Mouse (Mus musculus) CH12.LX (cell line): ENCODE measurements around the gene Mrpl48. TPM values are rescaled to one million over a fixed set of nuclear protein-coding genes. Genes with fewer than 3 reads are reported as not detected.

Experiments
- DNase-seq: peaks from one replicate; pipeline ENCODE4 v3.0.0-alpha.2; 2013; ENCODE audit errors: extremely low read depth
- H3K27ac ChIP-seq: 2 replicates; pipeline ENCODE4 v1.5.1; 2012; ENCODE audit warnings: low read depth, mild to moderate bottlenecking, control low read depth, moderate library complexity; ENCODE audit not compliant: insufficient read depth
- H3K27me3 ChIP-seq: replicated peaks from 2 replicates; pipeline ENCODE3; 2012; ENCODE audit warnings: inconsistent platforms
- H3K36me3 ChIP-seq, 2 experiments: replicated peaks in 1 of 2; 2 replicates each; pipeline versions ENCODE3 to v1.6.1; 2012; ENCODE audit warnings: inconsistent platforms in 1 of 2, low read length in 1 of 2, mild to moderate bottlenecking in 1 of 2, mixed read lengths in 1 of 2, moderate library complexity in 1 of 2; ENCODE audit not compliant: control insufficient read depth in 1 of 2, insufficient read depth in 1 of 2
- H3K4me1 ChIP-seq, 2 experiments: 2 replicates each; pipeline ENCODE4 v1.6.1; 2012; ENCODE audit warnings: inconsistent platforms in 1 of 2, moderate library complexity in 1 of 2; ENCODE audit not compliant: insufficient read depth in 2 of 2, control insufficient read depth in 1 of 2
- H3K4me2 ChIP-seq: 2 replicates; pipeline ENCODE4 v1.6.1; 2012; ENCODE audit warnings: low read depth, mild to moderate bottlenecking, control low read depth; ENCODE audit not compliant: poor library complexity, insufficient read depth, severe bottlenecking
- H3K4me3 ChIP-seq, 3 experiments: fragments of 150-350 bp in 1 of 3; sonication (generic) in 1 of 3; replicated peaks in 1 of 3; 2 replicates each; pipeline versions ENCODE3 to v1.5.1; 2011 to 2012; ENCODE audit warnings: low read depth in 2 of 3, low read length in 2 of 3, mild to moderate bottlenecking in 2 of 3, moderate library complexity in 2 of 3, control low read depth in 1 of 3, improper control_type of control experiment in 1 of 3, inconsistent platforms in 1 of 3, mixed read lengths in 1 of 3; ENCODE audit not compliant: poor library complexity in 1 of 3
- H3K79me2 ChIP-seq: replicated peaks from 2 replicates; pipeline ENCODE4 v1.6.1; 2012; ENCODE audit warnings: mild to moderate bottlenecking, moderate library complexity; ENCODE audit not compliant: control insufficient read depth, poor library complexity, insufficient read depth, severe bottlenecking; ENCODE audit errors: extremely low read depth
- H3K9ac ChIP-seq: 2 replicates; pipeline ENCODE4 v1.6.1; 2012; ENCODE audit warnings: low read depth, mild to moderate bottlenecking, control low read depth, moderate library complexity; ENCODE audit not compliant: insufficient read depth
- H3K9me3 ChIP-seq: replicated peaks from 2 replicates; pipeline ENCODE3; 2012; ENCODE audit warnings: low read length, inconsistent platforms, mixed read lengths
- CHD2 ChIP-seq: IDR thresholded peaks from 2 replicates; pipeline ENCODE4 v1.6.1; 2011; ENCODE audit warnings: low read length, improper control_type of control experiment
- ELF1 ChIP-seq: IDR thresholded peaks from 2 replicates; pipeline ENCODE4 v1.6.1; 2014; ENCODE audit warnings: low read depth, mild to moderate bottlenecking, inconsistent platforms, low read length, improper control_type of control experiment
- ETS1 ChIP-seq: conservative IDR thresholded peaks from 2 replicates; pipeline ENCODE4 v1.6.1; 2012; ENCODE audit warnings: low read depth, mild to moderate bottlenecking, inconsistent platforms, low read length, improper control_type of control experiment, moderate library complexity
- HCFC1 ChIP-seq: IDR thresholded peaks from 2 replicates; pipeline ENCODE4 v1.6.1; 2012; ENCODE audit warnings: low read depth, mild to moderate bottlenecking, inconsistent platforms, low read length, improper control_type of control experiment
- IRF4 ChIP-seq: IDR thresholded peaks from 2 replicates; pipeline ENCODE4 v1.6.1; 2014; ENCODE audit warnings: low read depth, mild to moderate bottlenecking, inconsistent platforms, low read length, improper control_type of control experiment
- MAX ChIP-seq: IDR thresholded peaks from 2 replicates; pipeline ENCODE4 v1.6.1; 2011; ENCODE audit warnings: low read length, improper control_type of control experiment
- MAZ ChIP-seq: IDR thresholded peaks from 2 replicates; pipeline ENCODE4 v1.6.1; 2012; ENCODE audit warnings: low read depth, mild to moderate bottlenecking, inconsistent platforms, low read length, improper control_type of control experiment, moderate library complexity
- MEF2A ChIP-seq: IDR thresholded peaks from 2 replicates; pipeline ENCODE4 v1.6.1; 2014; ENCODE audit warnings: low read depth, mild to moderate bottlenecking, inconsistent platforms, low read length, improper control_type of control experiment, borderline replicate concordance
- MXI1 ChIP-seq: IDR thresholded peaks from 2 replicates; pipeline ENCODE4 v1.6.1; 2011; ENCODE audit warnings: mild to moderate bottlenecking, low read depth, low read length, improper control_type of control experiment
- MYC ChIP-seq: IDR thresholded peaks from 2 replicates; pipeline ENCODE4 v1.6.1; 2011; ENCODE audit warnings: low read depth, mild to moderate bottlenecking, improper control_type of control experiment, low read length
- NELFE ChIP-seq: IDR thresholded peaks from 2 replicates; pipeline ENCODE4 v1.6.1; 2011; ENCODE audit warnings: low read depth, low read length, improper control_type of control experiment
- NRF1 ChIP-seq: IDR thresholded peaks from 2 replicates; pipeline ENCODE4 v1.6.1; 2014; ENCODE audit warnings: low read depth, mild to moderate bottlenecking, inconsistent platforms, low read length, improper control_type of control experiment, moderate library complexity
- POLR2A ChIP-seq: IDR thresholded peaks from 2 replicates; pipeline ENCODE4 v1.6.1; 2011; ENCODE audit warnings: low read depth, mild to moderate bottlenecking, improper control_type of control experiment, low read length
- POLR2AphosphoS2 ChIP-seq: IDR thresholded peaks from 2 replicates; pipeline ENCODE4 v1.6.1; 2011; ENCODE audit warnings: low read depth, low read length, improper control_type of control experiment
- SIN3A ChIP-seq: IDR thresholded peaks from 2 replicates; pipeline ENCODE4 v1.6.1; 2012; ENCODE audit warnings: low read length, improper control_type of control experiment, inconsistent platforms
- TBP ChIP-seq: conservative IDR thresholded peaks from 2 replicates; pipeline ENCODE4 v1.6.1; 2011; ENCODE audit warnings: low read depth, low read length, improper control_type of control experiment
- TCF12 ChIP-seq: IDR thresholded peaks from 2 replicates; pipeline ENCODE4 v1.6.1; 2014; ENCODE audit warnings: low read depth, mild to moderate bottlenecking, inconsistent platforms, low read length, improper control_type of control experiment
- UBTF ChIP-seq: IDR thresholded peaks from 2 replicates; pipeline ENCODE4 v1.6.1; 2012; ENCODE audit warnings: low read depth, mild to moderate bottlenecking, inconsistent platforms, low read length, improper control_type of control experiment, moderate library complexity
- USF1 ChIP-seq: IDR thresholded peaks from 2 replicates; pipeline ENCODE4 v1.6.1; 2014; ENCODE audit warnings: low read depth, mild to moderate bottlenecking, inconsistent platforms, low read length, improper control_type of control experiment
- USF2 ChIP-seq: conservative IDR thresholded peaks from 2 replicates; pipeline ENCODE4 v1.6.1; 2011; ENCODE audit warnings: low read depth, low read length, improper control_type of control experiment
- ZC3H11A ChIP-seq: IDR thresholded peaks from 2 replicates; pipeline ENCODE4 v1.6.1; 2012; ENCODE audit warnings: low read depth, mild to moderate bottlenecking, inconsistent platforms, low read length, improper control_type of control experiment
- ZKSCAN1 ChIP-seq: IDR thresholded peaks from 2 replicates; pipeline ENCODE4 v1.6.1; 2012; ENCODE audit warnings: low read depth, inconsistent platforms, low read length, improper control_type of control experiment, borderline replicate concordance
- ZMIZ1 ChIP-seq: IDR thresholded peaks from 2 replicates; pipeline ENCODE4 v1.6.1; 2012; ENCODE audit warnings: low read depth, mild to moderate bottlenecking, inconsistent platforms, low read length, improper control_type of control experiment
- ZNF384 ChIP-seq: IDR thresholded peaks from 2 replicates; pipeline ENCODE4 v1.6.1; 2012; ENCODE audit warnings: low read depth, low read length, improper control_type of control experiment, inconsistent platforms
- dilution Hi-C: fragments of 300-500 bp; cut with MboI; formaldehyde crosslinking; loops from 2 replicates; pipeline ENCODE4 v1.14.3; 2020; ENCODE audit warnings: low sequenced_read_pairs; ENCODE audit not compliant: extremely low pct_unique_long_range_greater_than_20kb, extremely low pct_ligation_motif_present
- in situ Hi-C: fragments of 300-500 bp; cut with MboI; formaldehyde crosslinking; loops from 3 replicates; pipeline ENCODE4 v1.14.3; 2019; ENCODE audit warnings: low sequenced_read_pairs, low pct_ligation_motif_present, low pct_unique_long_range_greater_than_20kb, mixed read lengths
- polyA plus RNA-seq: library from polyadenylated mRNA; unstranded; fragments of >175 nt; gene quantifications from 2 replicates; pipeline ENCODE4 v1.2.1, GENCODE M21; 2012; ENCODE audit warnings: low read depth; ENCODE audit not compliant: insufficient read length
- total RNA-seq, 2 experiments: library from RNA; depleted of rRNA; stranded (reverse); fragments of 300-350 nt in 1 of 2; fragments of >200 nt in 1 of 2; gene quantifications; 2 replicates each; pipeline ENCODE4 v1.2.3; 2012 to 2014

Mrpl48 gene
- total and polyA plus RNA-seq, 3 experiments = 39.1 to 99.4 (median 98.5) TPM

DNA sequence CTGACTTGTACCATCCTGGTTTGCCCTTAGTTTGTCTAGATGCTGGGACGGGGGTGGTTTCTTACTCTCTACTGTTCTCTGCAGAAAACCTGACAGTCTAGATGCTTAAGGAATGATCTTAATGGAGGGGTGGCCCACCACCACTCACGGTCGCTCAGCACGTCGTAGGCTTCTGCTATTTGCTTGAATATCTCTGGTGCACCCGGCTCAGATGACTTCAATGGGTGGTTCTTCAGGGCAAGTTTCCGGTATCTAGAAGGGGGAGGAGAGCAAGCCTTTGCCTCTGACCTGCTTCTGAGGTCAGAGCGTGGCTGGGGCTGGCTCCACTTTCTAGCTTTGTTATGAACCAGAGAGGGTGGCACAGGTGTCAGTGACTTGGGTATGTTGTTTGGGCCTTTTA, 96.5 kb downstream of the Mrpl48 start:
- dilution Hi-C loops = no loop called here
- Histone ChIP-seq H3K27me3 (no peaks in the 10 kb centered on the region), H3K27ac (peak overlapping the region; percentile 39), H3K4me2 (peak overlapping the region; percentile 79), H3K36me3 (peaks cover 1 to 22% of the 10 kb centered on the region in 2 experiments), H3K4me1 (peaks cover 13 to 46% of the 10 kb centered on the region in 2 experiments), H3K4me3 (peak overlapping the region; percentile 70 to 78 (median 70)), H3K79me2 (no peaks in the 10 kb centered on the region), H3K9me3 (no peaks in the 10 kb centered on the region), H3K9ac (peak overlapping the region; percentile 70)
- in situ Hi-C loops = no loop called here
- TF ChIP-seq ETS1 (0 out of 2 replicates have a peak, but pooled peaks have one; percentile 30), USF1 (no peak), TCF12 (peak; percentile 75), NELFE (peak; percentile 91), MYC (peak; percentile 64; the same call in 1 of the 2 replicates), HCFC1 (peak; percentile 52; the same call in 1 of the 2 replicates), ZNF384 (no peak), ZKSCAN1 (no peak), MXI1 (peak; percentile 64), MAZ (0 out of 2 replicates have a peak, but pooled peaks have one; percentile 34), UBTF (no peak), ZC3H11A (no peak), MAX (peak; percentile 26; the same call in 1 of the 2 replicates), ZMIZ1 (peak; percentile 45; the same call in 1 of the 2 replicates), POLR2A (peak; percentile 91), ELF1 (peak; percentile 72), POLR2AphosphoS2 (peak; percentile 92; the same call in 1 of the 2 replicates), TBP (peak; percentile 81; the same call in 1 of the 2 replicates), SIN3A (peak; percentile 70; the same call in 1 of the 2 replicates), CHD2 (peak; percentile 30; the same call in 1 of the 2 replicates), USF2 (no peak; the same call in 1 of the 2 replicates), IRF4 (peak; percentile 22; the same call in 1 of the 2 replicates), NRF1 (no peak), MEF2A (no peak; the same call in 1 of the 2 replicates)
- peak; percentile 87 for DNase-seq
